Mouse (Mus musculus) forebrain, embryonic 11.5 days (tissue): Measurements from ENCODE around the gene Gli1. TPM values are rescaled to one million over a fixed set of nuclear protein-coding genes. Genes with fewer than 3 reads are reported as not detected.

Experiments
- ATAC-seq: fragments of 200-750 bp; cut with Nextera tagmentation; replicated peaks from 2 replicates; pipeline ENCODE4 v1.8.0; 2017; ENCODE audit warnings: moderate TSS enrichment; ENCODE audit not compliant: low FRiP score
- DNase-seq: peaks from one replicate; pipeline ENCODE4 v3.0.0-alpha.2; 2017; ENCODE audit warnings: low spot score
- H3K27ac ChIP-seq: fragments of 300-500 bp; sonication (generic); 2 replicates; pipeline ENCODE4 v1.5.1; 2014; ENCODE audit warnings: low read depth, low read length
- H3K27me3 ChIP-seq: fragments of 300-500 bp; sonication (generic); 2 replicates; pipeline ENCODE4 v1.6.1; 2014; ENCODE audit warnings: mild to moderate bottlenecking, low read length, mixed read lengths; ENCODE audit not compliant: control insufficient read depth, insufficient read depth
- H3K36me3 ChIP-seq: fragments of 300-500 bp; sonication (generic); 2 replicates; pipeline ENCODE4 v1.6.1; 2014; ENCODE audit warnings: mild to moderate bottlenecking, low read length, moderate library complexity, mixed read lengths; ENCODE audit not compliant: control insufficient read depth, insufficient read depth
- H3K4me1 ChIP-seq: fragments of 300-500 bp; sonication (generic); replicated peaks from 2 replicates; pipeline ENCODE4 v1.6.1; 2014; ENCODE audit warnings: low read length, mixed read lengths; ENCODE audit not compliant: control insufficient read depth, insufficient read depth
- H3K4me2 ChIP-seq: fragments of 300-500 bp; sonication (generic); 2 replicates; pipeline ENCODE4 v1.6.1; 2014; ENCODE audit warnings: low read depth, mild to moderate bottlenecking, low read length, moderate library complexity, mixed read lengths; ENCODE audit not compliant: severe bottlenecking
- H3K4me3 ChIP-seq: fragments of 300-500 bp; sonication (generic); 2 replicates; pipeline ENCODE4 v1.5.1; 2014; ENCODE audit warnings: low read depth, low read length
- H3K9ac ChIP-seq: fragments of 300-500 bp; sonication (generic); 2 replicates; pipeline ENCODE4 v1.6.1; 2014; ENCODE audit warnings: low read length
- H3K9me3 ChIP-seq: fragments of 300-500 bp; sonication (generic); 2 replicates; pipeline ENCODE4 v1.6.1; 2016; ENCODE audit warnings: low read length, mixed read lengths; ENCODE audit not compliant: control insufficient read depth
- WGBS: fragments of 180-500 bp; shearing (Covaris S2); extraction: QIAGEN DNeasy Blood & Tissue Kit; methylation state at CpG from one replicate; pipeline ENCODE4 v1.1.7; 2014; 5-methylcytosine and 5-hydroxymethylcytosine counted together
- polyA plus RNA-seq: library from polyadenylated mRNA; unstranded; fragments of >200 nt; fragmentation: Nextera tagmentation; extraction: Ambion mirVana; gene quantifications from 2 replicates; pipeline ENCODE4 v1.2.1, GENCODE M21; 2014

The Gli1 gene
- polyA plus RNA-seq, 1 experiment from 2014 or later = 6.1 TPM

DNA sequence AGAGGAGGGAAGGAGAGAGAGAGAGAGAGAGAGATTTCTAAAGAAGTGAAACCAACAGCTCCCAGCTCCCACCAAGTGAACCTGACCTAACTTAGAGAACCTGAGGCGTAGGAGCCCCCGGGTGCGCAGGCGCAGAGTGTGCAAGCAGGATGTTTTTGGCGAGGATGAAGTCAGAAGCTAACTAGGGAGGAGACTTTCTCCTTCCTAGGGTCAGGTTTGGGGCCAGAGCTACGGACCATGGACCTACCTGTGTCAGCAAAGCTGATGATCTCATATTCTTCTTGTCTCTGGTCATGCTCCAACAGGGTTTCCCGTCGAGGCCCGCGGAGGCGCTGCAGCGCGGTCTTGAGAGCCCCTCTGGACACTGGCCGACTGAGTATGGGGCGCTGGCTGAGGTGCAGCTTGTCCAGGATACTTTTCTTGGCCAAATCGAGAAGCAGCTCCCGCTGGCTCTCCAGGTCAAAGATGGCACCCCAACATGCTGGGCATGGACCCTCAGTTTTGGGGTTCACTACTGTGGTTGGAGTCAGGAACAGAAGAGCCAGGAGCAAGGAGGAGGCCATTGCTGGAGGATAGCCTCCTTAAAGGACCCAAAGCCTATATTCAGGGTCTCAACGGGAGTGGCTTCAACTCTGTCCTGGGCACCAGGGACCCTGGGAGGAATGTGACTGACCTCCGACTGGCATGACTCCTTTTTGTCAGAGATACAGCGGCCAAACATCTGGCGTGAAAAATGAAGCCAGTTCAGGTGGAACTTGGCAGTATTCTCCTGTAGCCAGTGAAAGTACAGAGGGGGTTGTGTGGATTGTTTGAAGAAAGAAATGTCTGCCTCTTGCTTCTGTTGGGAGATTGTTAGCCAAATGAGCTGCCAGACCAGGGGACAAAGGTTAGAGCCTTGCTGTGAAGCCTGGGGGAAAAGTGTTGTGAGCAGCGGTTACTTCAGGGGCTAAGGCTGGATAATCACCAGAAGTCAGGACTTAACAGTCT, 28.4 kb upstream of the Gli1 start, which contains the start of gene Inhbc:
Gene Inhbc (minus strand): TSS at position 598 of the 987 bp plus-strand sequence.
- DNase-seq (no peak), ATAC-seq (no peak)
- no peak within 1 kb of the TSS for H3K4me2 ChIP-seq
- peaks cover 2% of the 10 kb centered on the region; the same call in 1 of the 2 replicates for H3K4me1 ChIP-seq
- H3K27me3 ChIP-seq = no peaks in the 10 kb centered on the region
- H3K9ac ChIP-seq = no peak within 1 kb of the TSS
- no peaks in the 10 kb centered on the region for H3K9me3 ChIP-seq
- no peak within 1 kb of the TSS for H3K4me3 ChIP-seq
- no peaks in the 10 kb centered on the region for H3K36me3 ChIP-seq
- H3K27ac ChIP-seq = no peak within 1 kb of the TSS
- WGBS = 78% methylated on average over 22 of the region's 22 CpGs

- no peak overlapping the region for H3K27ac ChIP-seq
- H3K4me2 ChIP-seq = no peak overlapping the region
- H3K4me1 ChIP-seq = peaks cover 2% of the 10 kb centered on the region; the same call in 1 of the 2 replicates
- H3K4me3 ChIP-seq = no peak overlapping the region
- no peaks in the 10 kb centered on the region for H3K9me3 ChIP-seq
- H3K36me3 ChIP-seq = no peaks in the 10 kb centered on the region
- DNase-seq (no peak), ATAC-seq (no peak)
- 75% methylated on average over 2 of the region's 2 CpGs for WGBS
- H3K9ac ChIP-seq = no peak overlapping the region
- no peaks in the 10 kb centered on the region for H3K27me3 ChIP-seq
Observed at GRCm38 (mm10) chr10:127368273-127368672, 26.5 kb upstream of the Gli1 start.

DNA sequence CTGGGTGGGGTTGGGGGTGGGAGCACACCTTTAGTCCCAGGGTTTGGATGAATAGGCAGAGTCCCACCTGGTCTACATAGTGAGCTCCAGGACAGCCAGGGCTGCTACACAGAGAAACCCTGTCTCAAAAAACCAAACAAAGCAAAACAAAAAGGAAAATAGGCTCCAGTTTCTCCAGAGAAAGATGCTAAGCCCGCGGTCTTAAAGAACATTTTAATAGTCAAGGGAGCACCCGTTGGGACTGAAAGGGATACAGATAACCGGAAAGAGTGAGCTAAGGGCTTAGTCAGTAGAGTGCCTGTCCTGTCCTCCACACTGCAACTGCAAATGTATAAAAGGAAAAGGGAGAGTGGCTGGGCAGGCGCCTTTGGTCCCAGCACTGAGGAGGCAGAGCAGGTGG, 25.3 kb upstream of the Gli1 start:
- no peaks in the 10 kb centered on the region for H3K27me3 ChIP-seq
- no peaks in the 10 kb centered on the region for H3K36me3 ChIP-seq
- ATAC-seq (no peak), DNase-seq (no peak)
- H3K27ac ChIP-seq = no peak overlapping the region
- H3K9ac ChIP-seq = no peak overlapping the region
- WGBS = 74% methylated on average over 5 of the region's 5 CpGs
- H3K9me3 ChIP-seq = no peaks in the 10 kb centered on the region
- H3K4me1 ChIP-seq = peaks cover 2% of the 10 kb centered on the region; the same call in 1 of the 2 replicates
- no peak overlapping the region for H3K4me3 ChIP-seq
- H3K4me2 ChIP-seq = no peak overlapping the region

- ATAC-seq (no peak), DNase-seq (no peak)
- Histone ChIP-seq H3K27me3 (no peaks in the 10 kb centered on the region), H3K4me2 (no peak overlapping the region), H3K4me1 (no peaks in the 10 kb centered on the region), H3K4me3 (no peak overlapping the region), H3K9me3 (no peaks in the 10 kb centered on the region), H3K9ac (no peak overlapping the region), H3K36me3 (no peaks in the 10 kb centered on the region), H3K27ac (no peak overlapping the region)
- 89% methylated on average over 3 of the region's 3 CpGs for WGBS
Observed at GRCm38 (mm10) chr10:127360714-127361113, 18.9 kb upstream of the Gli1 start.

- H3K4me1 ChIP-seq = peaks cover 2% of the 10 kb centered on the region; the same call in 1 of the 2 replicates
- H3K9ac ChIP-seq = no peak overlapping the region
- no peaks in the 10 kb centered on the region for H3K9me3 ChIP-seq
- H3K36me3 ChIP-seq = no peaks in the 10 kb centered on the region
- 62% methylated on average over 10 of the region's 10 CpGs for WGBS
- no peak for ATAC-seq
- H3K27ac ChIP-seq = no peak overlapping the region
- H3K4me2 ChIP-seq = no peak overlapping the region
- DNase-seq = no peak
- no peaks in the 10 kb centered on the region for H3K27me3 ChIP-seq
- no peak overlapping the region for H3K4me3 ChIP-seq
Observed at GRCm38 (mm10) chr10:127355336-127355735, 13.6 kb upstream of the Gli1 start.

- no peak within 1 kb of the TSS for H3K27ac ChIP-seq
- H3K27me3 ChIP-seq = no peaks in the 10 kb centered on the region
- H3K9me3 ChIP-seq = no peaks in the 10 kb centered on the region
- no peak within 1 kb of the TSS for H3K4me2 ChIP-seq
- 85% methylated on average over 18 of the region's 18 CpGs for whole genome bisulfite sequencing
- ATAC-seq (no peak), DNase-seq (no peak)
- no peaks in the 10 kb centered on the region for H3K36me3 ChIP-seq
- H3K4me3 ChIP-seq = no peak within 1 kb of the TSS
- H3K9ac ChIP-seq = no peak within 1 kb of the TSS
- peaks cover 2% of the 10 kb centered on the region; the same call in 1 of the 2 replicates for H3K4me1 ChIP-seq
Observed at GRCm38 (mm10) chr10:127353909-127354895, 12.4 kb upstream of the Gli1 start, which contains the start of gene Inhbe. Gene Inhbe (minus strand): TSS chr10:127354411.

DNA sequence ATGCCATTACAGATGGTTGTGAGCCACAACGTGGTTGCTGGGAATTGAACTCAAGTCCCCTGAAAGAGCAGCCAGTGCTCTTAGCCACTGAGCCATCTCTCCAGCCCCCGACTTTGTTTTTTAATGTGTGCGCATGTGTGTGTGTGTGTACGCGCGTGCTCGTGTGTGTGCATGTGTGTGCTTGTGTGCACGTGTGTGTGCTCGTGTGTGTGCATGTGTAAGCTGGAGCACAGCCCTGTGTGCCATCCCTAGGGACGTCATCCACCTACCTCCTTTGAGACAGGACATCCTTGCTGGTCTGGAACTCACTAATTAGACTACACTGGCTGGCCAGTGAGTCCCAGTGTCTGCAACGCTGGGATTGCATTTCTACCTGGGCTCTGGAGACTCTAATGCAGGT, 11.0 kb upstream of the Gli1 start:
- Histone ChIP-seq H3K27me3 (no peaks in the 10 kb centered on the region), H3K4me3 (no peak overlapping the region), H3K9me3 (no peaks in the 10 kb centered on the region), H3K36me3 (no peaks in the 10 kb centered on the region), H3K4me2 (no peak overlapping the region), H3K9ac (no peak overlapping the region), H3K4me1 (peaks cover 2% of the 10 kb centered on the region; the same call in 1 of the 2 replicates), H3K27ac (no peak overlapping the region)
- no peak for DNase-seq
- no peak for ATAC-seq
- 90% methylated on average over 11 of the region's 11 CpGs for WGBS

DNA sequence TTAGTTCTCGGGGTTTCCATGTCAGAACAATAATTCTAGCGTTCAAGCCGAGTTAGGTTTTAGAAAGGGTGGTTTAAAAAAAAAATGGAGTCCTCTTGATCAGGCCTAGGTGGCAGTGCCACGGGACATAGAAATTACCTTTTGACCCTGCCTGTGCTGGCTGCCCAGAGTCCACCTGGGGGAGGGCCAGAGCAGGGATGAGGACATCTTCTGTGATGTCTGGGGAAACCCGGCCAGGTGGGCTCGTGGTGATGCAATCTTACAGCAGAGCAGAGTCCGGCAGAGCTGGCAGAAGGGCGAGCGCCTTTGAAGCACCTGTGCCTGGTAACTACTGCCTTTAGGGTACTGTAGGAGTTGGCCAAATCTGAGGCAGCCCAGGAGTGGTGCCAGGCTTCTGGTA, 10.4 kb upstream of the Gli1 start:
- no peak for ATAC-seq
- WGBS = 89% methylated on average over 9 of the region's 9 CpGs
- no peaks in the 10 kb centered on the region for H3K9me3 ChIP-seq
- H3K4me2 ChIP-seq = no peak overlapping the region
- no peaks in the 10 kb centered on the region for H3K27me3 ChIP-seq
- no peak for DNase-seq
- H3K4me3 ChIP-seq = no peak overlapping the region
- H3K9ac ChIP-seq = no peak overlapping the region
- peaks cover 2% of the 10 kb centered on the region; the same call in 1 of the 2 replicates for H3K4me1 ChIP-seq
- H3K27ac ChIP-seq = no peak overlapping the region
- H3K36me3 ChIP-seq = no peaks in the 10 kb centered on the region
